Mouse (Mus musculus) embryo, embryonic 11 days (tissue): ENCODE data around the gene Trim46.

Experiments
- DNase-seq: peaks from one replicate; pipeline ENCODE4 v3.0.0-alpha.2; 2015

Trim46 gene

DNA sequence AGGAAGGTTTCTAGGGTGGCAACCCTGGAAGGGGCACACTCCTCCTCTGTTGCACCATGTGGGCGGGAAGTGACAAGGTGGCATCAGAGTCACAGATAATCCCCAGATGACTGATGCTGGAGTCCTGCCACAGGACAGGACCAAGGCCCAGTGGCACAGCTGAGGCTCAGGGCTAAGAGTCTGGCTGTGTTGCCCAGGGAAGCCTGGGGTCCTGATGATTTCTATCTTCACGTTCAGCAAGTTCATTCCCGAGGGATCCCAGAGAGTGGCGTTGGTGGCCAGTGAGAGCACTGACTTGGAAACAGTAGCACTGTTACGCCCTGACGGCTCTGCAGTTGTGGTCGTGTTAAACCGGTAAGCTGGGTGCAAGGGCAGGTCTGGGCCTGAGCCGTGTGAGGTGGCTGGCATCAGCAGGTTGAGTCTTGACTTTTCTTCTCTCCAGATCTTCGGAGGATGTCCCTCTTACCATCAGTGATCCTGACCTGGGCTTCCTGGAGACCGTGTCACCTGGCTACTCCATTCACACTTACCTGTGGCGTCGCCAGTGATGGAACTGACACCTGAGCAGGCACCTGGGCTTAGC lies 37.9 kb downstream of the Trim46 start:
- no peak for DNase-seq

GRCm38 (mm10) chr3:89206695-89207094 lies 39.4 kb downstream of the Trim46 start:
- no peak for DNase-seq

DNA sequence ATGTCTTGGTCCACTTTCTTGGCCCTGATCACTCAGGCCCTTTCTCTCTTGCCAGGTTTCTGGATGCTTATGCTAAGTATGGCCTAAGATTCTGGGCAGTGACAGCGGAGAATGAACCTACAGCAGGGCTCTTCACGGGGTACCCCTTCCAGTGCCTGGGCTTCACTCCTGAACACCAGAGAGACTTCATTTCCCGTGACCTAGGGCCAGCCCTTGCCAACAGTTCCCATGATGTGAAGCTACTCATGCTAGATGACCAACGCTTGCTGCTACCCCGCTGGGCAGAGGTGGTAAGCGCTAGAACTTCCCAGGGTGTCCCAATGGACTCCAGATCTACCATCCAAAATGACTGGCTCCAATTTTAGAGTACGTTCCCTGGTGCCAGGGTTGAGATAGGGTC lies 40.0 kb downstream of the Trim46 start:
- no peak for DNase-seq

GRCm38 (mm10) chr3:89203142-89203514 lies 43.0 kb downstream of the Trim46 start:
- DNase-seq, result no peak

- DNase-seq, result peak; percentile 93
Observed at GRCm38 (mm10) chr3:89202253-89203141, 43.6 kb downstream of the Trim46 start, which contains the start of gene Gba. Gba (plus strand) TSS chr3:89202928.

DNA sequence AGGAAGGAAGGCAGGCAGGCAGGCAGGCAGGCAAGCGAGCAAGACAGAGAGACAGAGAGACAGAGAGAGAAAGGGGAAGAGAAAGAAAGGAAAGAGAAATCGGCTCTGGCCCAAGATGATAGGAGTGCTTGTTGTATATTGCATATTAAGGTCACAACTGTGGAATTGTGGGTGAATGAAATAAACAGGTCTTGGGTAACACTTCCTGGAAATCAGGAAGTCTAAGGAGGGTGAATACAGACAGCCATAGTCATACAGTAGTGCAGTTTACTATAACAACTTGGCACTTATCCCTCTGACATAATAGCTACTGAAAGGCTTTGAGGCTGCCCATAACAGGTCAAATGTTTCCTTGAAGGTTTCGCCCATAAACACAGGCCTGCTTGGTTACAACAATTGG lies 46.3 kb downstream of the Trim46 start:
- DNase-seq, result no peak

GRCm38 (mm10) chr3:89195979-89196877 lies 49.9 kb downstream of the Trim46 start:
- DNase-seq, result peak; percentile 97

DNA sequence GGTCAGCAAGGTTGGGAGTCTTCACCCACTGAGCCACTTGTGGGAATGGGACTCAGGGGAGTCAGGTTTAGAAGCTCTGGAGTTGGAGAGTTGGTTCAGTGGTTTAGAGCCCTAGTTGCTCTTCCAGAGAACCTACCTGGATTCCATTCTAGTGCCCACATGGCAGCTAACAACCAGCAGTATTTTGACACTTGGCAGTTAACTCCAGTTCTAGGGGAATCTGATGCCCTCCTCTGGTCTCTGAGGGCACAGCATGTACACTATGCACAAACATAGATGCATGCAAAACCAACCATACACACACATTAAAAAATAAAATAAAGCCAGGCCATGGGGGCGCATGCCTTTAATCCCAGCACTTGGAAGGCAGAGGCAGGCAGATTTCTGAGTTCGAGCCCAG lies 52.3 kb downstream of the Trim46 start:
- no peak for DNase-seq

DNA sequence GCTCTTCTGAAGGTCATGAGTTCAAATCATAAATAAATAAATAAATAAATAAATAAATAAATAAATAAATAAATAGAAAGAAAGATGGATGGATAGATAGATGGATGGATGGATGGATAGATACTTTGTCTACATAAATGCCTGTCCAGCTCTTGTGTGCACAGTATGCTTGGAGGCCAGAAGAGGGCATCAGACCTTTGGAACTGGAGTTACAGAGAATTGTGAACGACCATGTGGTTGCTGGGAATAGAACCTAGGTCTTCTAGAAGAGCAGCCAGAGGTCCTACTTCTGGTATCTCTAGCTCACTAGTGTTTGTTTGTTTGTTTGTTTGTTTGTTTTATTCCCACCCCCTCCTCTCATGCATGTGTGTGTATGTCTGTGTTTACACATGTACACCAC lies 52.8 kb downstream of the Trim46 start:
- DNase-seq, result no peak

- no peak for DNase-seq
Observed at GRCm38 (mm10) chr3:89190436-89190835, 55.7 kb downstream of the Trim46 start.

- no peak for DNase-seq
Observed at GRCm38 (mm10) chr3:89188478-89188875, 57.6 kb downstream of the Trim46 start.

GRCm38 (mm10) chr3:89187690-89188477 lies 58.2 kb downstream of the Trim46 start:
- DNase-seq, result no peak

GRCm38 (mm10) chr3:89187197-89187596 lies 58.9 kb downstream of the Trim46 start:
- no peak for DNase-seq
